8 mouse cellular contexts compared by ENCODE assay signal in the genomic region with DNA sequence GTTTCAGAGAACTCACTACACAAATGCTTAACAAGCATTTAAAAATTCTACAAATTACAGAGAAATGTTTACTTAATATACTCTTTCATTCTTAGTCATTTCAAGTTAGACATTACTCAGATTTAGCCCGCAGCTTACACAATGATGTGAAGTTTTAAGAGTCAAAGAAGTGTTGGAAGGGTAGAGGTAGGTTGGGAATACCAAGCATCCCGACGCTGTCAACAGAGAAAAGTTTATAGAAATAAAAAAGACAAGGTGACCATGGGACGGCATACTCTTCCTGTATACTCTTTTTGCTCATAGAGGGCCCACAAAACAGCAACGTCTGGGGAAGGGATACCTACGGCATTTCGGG. TPM values are rescaled to one million over a fixed set of nuclear protein-coding genes. Genes with fewer than 3 reads are reported as not detected.
DNase-seq lines count a peak whose midpoint lies in the region; ATAC-seq and TF ChIP-seq lines count a peak whose summit lies in the region.

No protein-coding gene starts in this region.

- H3K27ac ChIP-seq in kidney, embryonic 15.5 days, result 0 out of 2 replicates have a peak overlapping the region, but pooled peaks have one; percentile 93
- H3K27ac ChIP-seq in embryonic facial prominence, embryonic 10.5 days (replicated peaks), result peak overlapping the region; percentile 94
- peak overlapping the region; percentile 98; the same call in 1 of the 2 replicates for H3K27ac ChIP-seq in hindbrain, postnatal 0 days
- H3K27ac ChIP-seq in midbrain, embryonic 16.5 days (ENCODE audit: low read length), result peak overlapping the region; percentile 99

- H3K9me3 ChIP-seq in kidney, embryonic 15.5 days (replicated peaks), result no peaks in the 10 kb centered on the region
- no peaks in the 10 kb centered on the region for H3K9me3 ChIP-seq in embryonic facial prominence, embryonic 10.5 days
- H3K9me3 ChIP-seq in hindbrain, postnatal 0 days (ENCODE audit: low read length), result no peaks in the 10 kb centered on the region
- H3K9me3 ChIP-seq in midbrain, embryonic 16.5 days (replicated peaks; ENCODE audit: control insufficient read depth, low read length, poor library complexity, severe bottlenecking), result no peaks in the 10 kb centered on the region

- no peak for DNase-seq in kidney, postnatal 4 days
- no peak for DNase-seq in embryonic facial prominence, embryonic 10.5 days (ENCODE audit: low spot score)
- no peak for DNase-seq in hindbrain, postnatal 0 days (ENCODE audit: low spot score)
- DNase-seq in gastrocnemius, postnatal 36 days, result no peak
- no peak for DNase-seq in thymus, postnatal 10 days (ENCODE audit: low spot score in 2 of 2)
- no peak for DNase-seq in lung, adult 18-20 months

- intact Hi-C loops in gastrocnemius, postnatal 36 days (cut with DNase I), result no loop called here

- TF ChIP-seq CTCF in hindbrain, postnatal 0 days (IDR thresholded peaks at IDR 0.05; ENCODE audit: low read depth), result no peak

- H3K27me3 ChIP-seq in kidney, embryonic 15.5 days, result no peaks in the 10 kb centered on the region
- no peaks in the 10 kb centered on the region for H3K27me3 ChIP-seq in embryonic facial prominence, embryonic 10.5 days (replicated peaks; ENCODE audit: low read depth, poor library complexity, severe bottlenecking)
- H3K27me3 ChIP-seq in hindbrain, postnatal 0 days (ENCODE audit: insufficient read depth, low read length), result no peaks in the 10 kb centered on the region
- no peaks in the 10 kb centered on the region for H3K27me3 ChIP-seq in midbrain, embryonic 16.5 days (ENCODE audit: control insufficient read depth, insufficient read depth, low read depth, low read length)

- H3K4me1 ChIP-seq in kidney, embryonic 15.5 days, result peaks cover 12% of the 10 kb centered on the region
- H3K4me1 ChIP-seq in embryonic facial prominence, embryonic 10.5 days, result peaks cover 7% of the 10 kb centered on the region
- H3K4me1 ChIP-seq in hindbrain, postnatal 0 days (ENCODE audit: insufficient read depth, low read length), result peaks cover 4% of the 10 kb centered on the region; the same call in 1 of the 2 replicates
- peaks cover 9% of the 10 kb centered on the region for H3K4me1 ChIP-seq in midbrain, embryonic 16.5 days (ENCODE audit: control insufficient read depth, insufficient read depth, low read length)

- H3K4me3 ChIP-seq in kidney, embryonic 15.5 days (replicated peaks), result peak overlapping the region; percentile 85
- peak overlapping the region; percentile 81 for H3K4me3 ChIP-seq in embryonic facial prominence, embryonic 10.5 days
- peak overlapping the region; percentile 81 for H3K4me3 ChIP-seq in hindbrain, postnatal 0 days (ENCODE audit: low read length)
- H3K4me3 ChIP-seq in midbrain, embryonic 16.5 days (ENCODE audit: low read depth, low read length), result peak overlapping the region; percentile 81

- 0 out of 2 replicates have a peak, but pooled peaks cover 6% of the 10 kb centered on the region for H3K36me3 ChIP-seq in kidney, embryonic 15.5 days
- peaks cover 15% of the 10 kb centered on the region; the same call in 1 of the 2 replicates for H3K36me3 ChIP-seq in embryonic facial prominence, embryonic 10.5 days (replicated peaks)
- no peaks in the 10 kb centered on the region for H3K36me3 ChIP-seq in hindbrain, postnatal 0 days (ENCODE audit: insufficient read depth, low read length)
- no peaks in the 10 kb centered on the region for H3K36me3 ChIP-seq in midbrain, embryonic 16.5 days (ENCODE audit: control insufficient read depth, insufficient read depth, low read length)

- peak overlapping the region; percentile 75 for H3K4me2 ChIP-seq in kidney, embryonic 15.5 days
- H3K4me2 ChIP-seq in hindbrain, postnatal 0 days (ENCODE audit: low read depth, low read length), result peak overlapping the region; percentile 85
- H3K4me2 ChIP-seq in midbrain, embryonic 16.5 days (ENCODE audit: low read length), result peak overlapping the region; percentile 74

- H3K9ac ChIP-seq in kidney, embryonic 15.5 days, result peak overlapping the region; percentile 73
- peak overlapping the region; percentile 75 for H3K9ac ChIP-seq in hindbrain, postnatal 0 days (replicated peaks; ENCODE audit: low read length)
- H3K9ac ChIP-seq in midbrain, embryonic 16.5 days (ENCODE audit: low read depth, low read length), result peak overlapping the region; percentile 78

- WGBS in kidney, embryonic 15.5 days, result under 1% methylated on average over 7 of the region's 7 CpGs
- under 1% methylated on average over 7 of the region's 7 CpGs for WGBS in embryonic facial prominence, embryonic 10.5 days
- 1% methylated on average over 7 of the region's 7 CpGs for WGBS in hindbrain, postnatal 0 days
- WGBS in midbrain, embryonic 16.5 days, result 0% methylated on average over 7 of the region's 7 CpGs

- no peak for ATAC-seq in kidney, embryonic 15.5 days (replicated peaks; ENCODE audit: low FRiP score)
- ATAC-seq in hindbrain, postnatal 0 days, result no peak; the same call in 1 of the 2 replicates
- ATAC-seq in midbrain, embryonic 16.5 days, result no peak; the same call in 1 of the 2 replicates

RNA-seq across cellular contexts. Expression of a gene that starts 0.3 kb away (rescaled TPM):
- polyA plus RNA-seq in kidney, embryonic 15.5 days (2015; fragmentation: Nextera tagmentation; extraction: Ambion mirVana), result 21.3 and 24.1 TPM in 2 replicates
- polyA plus RNA-seq in embryonic facial prominence, embryonic 10.5 days (2016; fragmentation: Nextera tagmentation; extraction: Ambion mirVana), result 22.9 and 23.7 TPM in 2 replicates
- total RNA-seq in hindbrain, postnatal 0 days (2014; rRNA removed), result 9.8 and 112 TPM in 2 replicates
- 9.2 and 10.3 TPM in 2 replicates for polyA plus RNA-seq in hindbrain, postnatal 0 days (2015; fragmentation: Nextera tagmentation; extraction: Ambion mirVana)
- 11.7 and 13.0 TPM in 2 replicates for polyA plus RNA-seq in midbrain, embryonic 16.5 days (2015; fragmentation: Nextera tagmentation; extraction: Ambion mirVana)
- total RNA-seq in gastrocnemius, postnatal 36 days (2021), result 1 to 10 TPM; 1.1 to 2.2 TPM
